Mouse (Mus musculus): Measurements from ENCODE around the gene Crim1. TPM values are rescaled to one million over a fixed set of nuclear protein-coding genes. Genes with fewer than 3 reads are reported as not detected.
A peak's percentile ranks its signal among the peaks of the same experiment; 100 is the strongest.

Gene Crim1
- polyA plus RNA-seq, 1 experiment from 2014 or later, result 8.4 TPM

DNA sequence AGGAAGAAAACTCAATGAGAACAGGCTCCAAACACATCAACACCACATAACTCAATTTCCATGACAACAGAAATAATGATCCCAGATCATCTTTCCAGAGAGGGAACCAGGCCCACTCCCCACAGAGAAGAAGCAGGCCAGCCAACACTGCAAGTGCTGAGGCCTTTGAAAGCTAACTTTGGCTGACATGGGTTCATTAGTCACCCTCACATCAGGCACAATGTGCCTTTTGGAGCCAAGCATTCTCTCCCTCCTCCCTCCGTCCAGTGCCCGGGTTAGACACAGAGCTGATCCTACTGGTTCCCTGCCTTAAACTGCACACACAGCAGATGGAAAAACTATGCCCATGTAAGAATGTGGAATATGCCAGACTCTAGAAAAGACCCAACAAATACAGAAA lies 209.9 kb downstream of the Crim1 start:
- H3K36me3 ChIP-seq (ENCODE audit: insufficient read depth, low read length), result peaks cover 12% of the 10 kb centered on the region; the same call in 1 of the 2 replicates
- H3K9ac ChIP-seq (ENCODE audit: low read depth, low read length), result no peak overlapping the region
- WGBS, result 74% methylated on average over 2 of the region's 2 CpGs
- H3K4me3 ChIP-seq (replicated peaks; ENCODE audit: low read depth, low read length), result no peak overlapping the region
- ATAC-seq (replicated peaks; ENCODE audit: low FRiP score, low read depth) (no peak), DNase-seq (ENCODE audit: low spot score) (no peak)
- H3K27ac ChIP-seq, result no peak overlapping the region
- no peaks in the 10 kb centered on the region for H3K27me3 ChIP-seq (ENCODE audit: insufficient read depth, low read length)
- H3K4me1 ChIP-seq (replicated peaks; ENCODE audit: insufficient read depth, low read length), result no peaks in the 10 kb centered on the region
- H3K4me2 ChIP-seq (ENCODE audit: low read length), result no peak overlapping the region
- no peak for TF ChIP-seq CTCF (IDR thresholded peaks at IDR 0.05; ENCODE audit: low read depth)
- no peaks in the 10 kb centered on the region for H3K9me3 ChIP-seq (replicated peaks; ENCODE audit: low read length)

DNA sequence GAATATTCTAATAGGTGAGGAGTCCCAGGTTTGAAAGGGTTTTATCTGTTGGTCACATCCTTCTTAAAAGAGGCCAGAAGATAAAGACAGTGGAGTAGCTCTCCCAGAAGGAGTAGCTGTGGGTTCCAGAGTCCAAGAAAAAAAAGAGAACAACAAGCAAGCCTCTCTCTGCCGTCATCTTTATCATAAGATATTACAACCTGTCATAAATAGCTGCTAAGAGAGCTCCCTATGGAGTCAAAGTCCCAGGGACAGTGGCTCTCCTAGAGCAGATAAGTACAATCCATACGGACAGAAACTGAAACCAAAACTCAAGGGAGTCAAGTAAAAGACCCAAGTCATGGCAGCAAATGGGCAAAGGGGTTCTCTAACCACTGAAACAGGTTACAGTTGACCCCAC lies 215.2 kb downstream of the Crim1 start:
- H3K36me3 ChIP-seq (ENCODE audit: insufficient read depth, low read length), result peaks cover 12% of the 10 kb centered on the region; the same call in 1 of the 2 replicates
- no peak for DNase-seq (ENCODE audit: low spot score)
- no peak overlapping the region for H3K27ac ChIP-seq
- no peak overlapping the region for H3K9ac ChIP-seq (ENCODE audit: low read depth, low read length)
- no peaks in the 10 kb centered on the region for H3K9me3 ChIP-seq (replicated peaks; ENCODE audit: low read length)
- no peak for ATAC-seq (replicated peaks; ENCODE audit: low FRiP score, low read depth)
- no peak overlapping the region for H3K4me2 ChIP-seq (ENCODE audit: low read length)
- no peak for TF ChIP-seq CTCF (IDR thresholded peaks at IDR 0.05; ENCODE audit: low read depth)
- WGBS, result 86% methylated on average over 2 of the region's 2 CpGs
- H3K4me3 ChIP-seq (replicated peaks; ENCODE audit: low read depth, low read length), result no peak overlapping the region
- H3K27me3 ChIP-seq (ENCODE audit: insufficient read depth, low read length), result no peaks in the 10 kb centered on the region
- peaks cover 6% of the 10 kb centered on the region; the same call in 1 of the 2 replicates for H3K4me1 ChIP-seq (replicated peaks; ENCODE audit: insufficient read depth, low read length)

- H3K4me2 ChIP-seq (ENCODE audit: low read length), result peak within 1 kb of the TSS; percentile 65
- WGBS, result under 1% methylated on average over 62 of the region's 67 CpGs
- peak; percentile 97 for ATAC-seq (replicated peaks; ENCODE audit: low FRiP score, low read depth)
- peak within 1 kb of the TSS; percentile 94 for H3K9ac ChIP-seq (ENCODE audit: low read depth, low read length)
- peak; percentile 92 for DNase-seq (ENCODE audit: low spot score)
- 0 out of 2 replicates have a peak, but pooled peaks cover 1% of the 10 kb centered on the region for H3K36me3 ChIP-seq (ENCODE audit: insufficient read depth, low read length)
- H3K9me3 ChIP-seq (replicated peaks; ENCODE audit: low read length), result no peaks in the 10 kb centered on the region
- H3K4me1 ChIP-seq (replicated peaks; ENCODE audit: insufficient read depth, low read length), result peaks cover 6% of the 10 kb centered on the region; the same call in 1 of the 2 replicates
- peak within 1 kb of the TSS; percentile 92 for H3K4me3 ChIP-seq (replicated peaks; ENCODE audit: low read depth, low read length)
- peak within 1 kb of the TSS; percentile 99 for H3K27ac ChIP-seq
- TF ChIP-seq CTCF (IDR thresholded peaks at IDR 0.05; ENCODE audit: low read depth), result no peak
- no peaks in the 10 kb centered on the region for H3K27me3 ChIP-seq (ENCODE audit: insufficient read depth, low read length)
Measured at GRCm38 (mm10) chr17:78417381-78418281, 217.6 kb downstream of the Crim1 start, which contains the start of gene Fez2. Fez2 (minus strand) TSS chr17:78418152.

- 84% methylated on average over 4 of the region's 4 CpGs for WGBS
Measured at GRCm38 (mm10) chr17:78419216-78419615, 219.2 kb downstream of the Crim1 start.

DNA sequence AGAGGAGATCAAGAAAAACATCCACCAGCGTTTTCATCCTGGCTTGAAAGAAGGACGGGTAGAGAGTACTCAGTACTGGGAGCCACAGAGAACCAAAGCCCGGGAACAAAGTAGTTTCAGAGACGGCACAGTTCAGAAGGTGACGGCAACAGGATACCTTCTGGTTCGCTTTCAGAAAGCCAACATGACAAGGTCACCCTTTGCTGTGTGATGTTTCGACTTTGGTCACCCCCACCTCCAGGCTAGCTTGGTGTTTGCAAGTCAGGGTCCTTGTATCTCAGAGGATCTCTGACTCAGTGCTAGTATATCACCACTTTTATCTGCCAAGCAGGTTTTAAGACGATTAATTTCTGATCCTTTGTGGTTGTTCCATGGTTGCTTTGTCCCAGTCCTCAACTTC lies 225.0 kb downstream of the Crim1 start:
- DNase-seq (ENCODE audit: low spot score) (no peak), ATAC-seq (replicated peaks; ENCODE audit: low FRiP score, low read depth) (no peak)
- no peak overlapping the region for H3K4me2 ChIP-seq (ENCODE audit: low read length)
- no peaks in the 10 kb centered on the region for H3K4me1 ChIP-seq (replicated peaks; ENCODE audit: insufficient read depth, low read length)
- no peaks in the 10 kb centered on the region for H3K27me3 ChIP-seq (ENCODE audit: insufficient read depth, low read length)
- no peak overlapping the region for H3K27ac ChIP-seq
- TF ChIP-seq CTCF (IDR thresholded peaks at IDR 0.05; ENCODE audit: low read depth), result no peak
- WGBS, result 50% methylated on average over 8 of the region's 8 CpGs
- H3K36me3 ChIP-seq (ENCODE audit: insufficient read depth, low read length), result no peaks in the 10 kb centered on the region
- H3K4me3 ChIP-seq (replicated peaks; ENCODE audit: low read depth, low read length), result no peak overlapping the region
- no peaks in the 10 kb centered on the region for H3K9me3 ChIP-seq (replicated peaks; ENCODE audit: low read length)
- no peak overlapping the region for H3K9ac ChIP-seq (ENCODE audit: low read depth, low read length)

More at GRCm38 (mm10) chr17:78419216-78419615, 219.2 kb downstream of the Crim1 start:
- no peak for ATAC-seq (replicated peaks; ENCODE audit: low FRiP score, low read depth)
- no peak for DNase-seq (ENCODE audit: low spot score)
- no peaks in the 10 kb centered on the region for H3K27me3 ChIP-seq (ENCODE audit: insufficient read depth, low read length)
- no peaks in the 10 kb centered on the region for H3K36me3 ChIP-seq (ENCODE audit: insufficient read depth, low read length)
- H3K4me3 ChIP-seq (replicated peaks; ENCODE audit: low read depth, low read length), result no peak overlapping the region
- no peaks in the 10 kb centered on the region for H3K9me3 ChIP-seq (replicated peaks; ENCODE audit: low read length)
- TF ChIP-seq CTCF (IDR thresholded peaks at IDR 0.05; ENCODE audit: low read depth), result no peak
- no peak overlapping the region for H3K4me2 ChIP-seq (ENCODE audit: low read length)
- H3K27ac ChIP-seq, result no peak overlapping the region
- H3K9ac ChIP-seq (ENCODE audit: low read depth, low read length), result no peak overlapping the region
- peaks cover 6% of the 10 kb centered on the region; the same call in 1 of the 2 replicates for H3K4me1 ChIP-seq (replicated peaks; ENCODE audit: insufficient read depth, low read length)

Small RNA genes within 50 kb of the gene (microRNA-seq; reads per million reads assigned to microRNA genes)
- gene Gm25069, result not detected

Other genes starting within 250 kb of the Crim1 start
- gene Fez2, start 217.9 kb downstream of the Crim1 start, polyA plus RNA-seq (2015; fragmentation: Nextera tagmentation; extraction: Ambion mirVana), result 46.5 and 47.7 TPM in 2 replicates

All from kidney, postnatal 0 days (tissue).